Mouse (Mus musculus): ENCODE results near the gene Trip6.

- TF ChIP-seq CTCF (IDR thresholded peaks at IDR 0.05; ENCODE audit: low read depth, low read length): no peak
- no peak for TF ChIP-seq POLR2A (IDR thresholded peaks at IDR 0.05; ENCODE audit: insufficient read depth, low read length)
- no peak for TF ChIP-seq EP300 (IDR thresholded peaks at IDR 0.05; ENCODE audit: insufficient read depth, low read depth, low read length)
Measured at GRCm38 (mm10) chr5:137351394-137351793, 37.2 kb upstream of the Trip6 start.
